Mouse (Mus musculus) gastrocnemius, postnatal 14 days (tissue): ENCODE measurements around the gene Gm42674. TPM values are rescaled to one million over a fixed set of nuclear protein-coding genes. Genes with fewer than 3 reads are reported as not detected.

ENCODE experiments used
- DNase-seq: peaks from one replicate; pipeline ENCODE4 v3.0.0; 2021; ENCODE audit warnings: mixed read lengths
- intact Hi-C: fragments of 180-260 bp; cut with DNase I; formaldehyde crosslinking; loops from one replicate; pipeline ENCODE4 v1.15.1; 2025; ENCODE audit warnings: low total_unique reads
- total RNA-seq, 2 experiments: library from RNA; stranded (reverse); gene quantifications; 2 replicates each; pipeline ENCODE4 v1.2.3; 2021

Gene Gm42674
- total RNA-seq, 2 experiments from 2014 or later: not detected

GRCm38 (mm10) chr3:90595556-90595955, 6.1 kb upstream of the Gm42674 start:
- intact Hi-C loops: no loop called here
- no peak for DNase-seq

GRCm38 (mm10) chr3:90596810-90597209, 4.9 kb upstream of the Gm42674 start:
- intact Hi-C loops: no loop called here
- no peak for DNase-seq

- DNase-seq: no peak
- intact Hi-C loops: no loop called here
Measured at GRCm38 (mm10) chr3:90597736-90598135, 4.0 kb upstream of the Gm42674 start.

- DNase-seq: no peak
- intact Hi-C loops: no loop called here
Measured at GRCm38 (mm10) chr3:90598212-90598611, 3.5 kb upstream of the Gm42674 start.

GRCm38 (mm10) chr3:90599401-90599800, 2.3 kb upstream of the Gm42674 start:
- intact Hi-C loops: no loop called here
- DNase-seq: no peak

DNA sequence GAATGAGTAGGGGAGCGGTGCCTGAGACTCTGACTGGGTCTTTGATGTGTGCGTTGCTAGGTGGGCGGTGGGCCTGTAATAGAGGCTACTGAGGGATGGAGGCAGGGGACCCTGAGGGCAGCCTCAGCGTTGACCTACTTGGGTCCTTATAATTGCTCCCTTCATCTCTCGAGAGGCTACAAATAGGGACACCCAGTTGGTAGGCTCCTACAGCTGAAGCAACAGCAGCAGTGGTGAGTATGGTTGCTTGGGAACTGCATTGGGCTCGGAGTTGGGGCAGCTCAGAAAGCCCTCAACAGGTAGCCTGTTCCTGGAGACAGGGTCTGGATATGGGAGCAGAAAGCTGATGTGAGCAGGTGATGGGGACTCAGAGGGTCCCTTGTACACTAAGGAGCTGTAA, 1.7 kb upstream of the Gm42674 start:
- intact Hi-C loops: no loop called here

GRCm38 (mm10) chr3:90600458-90601195, 1.1 kb upstream of the Gm42674 start:
- peak; percentile 62 for DNase-seq
- intact Hi-C loops: no loop called here

More for the DNA sequence above, 1.7 kb upstream of the Gm42674 start:
- DNase-seq: no peak

DNA sequence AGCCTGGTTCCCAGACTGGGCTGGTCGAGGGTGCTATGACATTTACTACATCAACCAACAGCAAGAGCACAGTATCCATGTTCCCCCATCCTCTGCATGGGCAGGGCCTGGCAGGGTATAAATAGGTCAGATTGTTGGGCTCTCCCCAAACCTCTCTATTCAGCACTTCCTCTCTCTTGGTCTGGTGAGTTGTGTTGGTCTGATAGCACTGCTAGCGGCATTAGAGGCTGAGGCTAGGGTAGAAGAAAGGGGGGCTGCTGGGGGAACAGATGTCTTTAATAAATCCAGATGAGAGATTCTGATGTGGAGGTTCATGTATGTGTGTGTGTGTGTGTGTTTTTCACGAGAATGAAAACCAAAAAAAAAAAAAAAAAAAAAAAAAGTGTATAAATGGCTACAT, 1.9 kb downstream of the Gm42674 start, which contains the start of gene S100a4:
S100a4 (plus strand) TSS at position 149 of the 400 bp plus-strand sequence.
- intact Hi-C loops: no loop called here
- no peak for DNase-seq

GRCm38 (mm10) chr3:90604416-90604815, 2.7 kb downstream of the Gm42674 start:
- intact Hi-C loops: no loop called here
- DNase-seq: peak; percentile 82

- intact Hi-C loops: no loop called here
- DNase-seq: no peak
Measured at GRCm38 (mm10) chr3:90605049-90605448, 3.3 kb downstream of the Gm42674 start.

DNA sequence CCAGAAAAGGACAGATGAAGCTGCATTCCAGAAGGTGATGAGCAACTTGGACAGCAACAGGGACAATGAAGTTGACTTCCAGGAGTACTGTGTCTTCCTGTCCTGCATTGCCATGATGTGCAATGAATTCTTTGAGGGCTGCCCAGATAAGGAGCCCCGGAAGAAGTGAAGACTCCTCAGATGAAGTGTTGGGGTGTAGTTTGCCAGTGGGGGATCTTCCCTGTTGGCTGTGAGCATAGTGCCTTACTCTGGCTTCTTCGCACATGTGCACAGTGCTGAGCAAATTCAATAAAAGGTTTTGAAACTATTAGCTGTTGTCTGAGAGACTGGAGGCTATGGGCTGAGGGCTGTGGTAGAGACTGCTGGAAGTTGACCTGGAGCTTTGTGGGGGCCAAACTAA, 4.0 kb downstream of the Gm42674 start:
- DNase-seq: no peak
- intact Hi-C loops: no loop called here

DNA sequence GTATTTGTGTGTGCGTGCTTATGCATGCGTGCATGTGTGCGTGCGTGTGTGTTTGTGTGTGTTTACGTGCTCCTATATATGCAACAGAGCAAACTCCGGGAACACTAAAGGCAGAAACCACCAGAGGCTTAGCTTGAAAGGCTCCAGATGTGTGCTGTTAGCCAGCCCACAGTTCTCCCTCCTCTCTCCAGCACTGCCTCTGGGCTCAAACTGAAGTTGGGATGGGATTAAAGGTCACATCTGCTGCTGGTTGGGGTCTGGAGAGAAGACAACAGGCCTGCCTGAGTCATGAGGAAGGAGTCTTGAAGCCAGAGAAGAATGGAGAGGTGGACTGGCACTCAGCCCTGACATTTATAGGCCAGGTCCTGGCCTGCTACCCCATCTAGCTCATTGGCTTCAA, 4.5 kb downstream of the Gm42674 start:
- DNase-seq: no peak
- intact Hi-C loops: no loop called here

DNA sequence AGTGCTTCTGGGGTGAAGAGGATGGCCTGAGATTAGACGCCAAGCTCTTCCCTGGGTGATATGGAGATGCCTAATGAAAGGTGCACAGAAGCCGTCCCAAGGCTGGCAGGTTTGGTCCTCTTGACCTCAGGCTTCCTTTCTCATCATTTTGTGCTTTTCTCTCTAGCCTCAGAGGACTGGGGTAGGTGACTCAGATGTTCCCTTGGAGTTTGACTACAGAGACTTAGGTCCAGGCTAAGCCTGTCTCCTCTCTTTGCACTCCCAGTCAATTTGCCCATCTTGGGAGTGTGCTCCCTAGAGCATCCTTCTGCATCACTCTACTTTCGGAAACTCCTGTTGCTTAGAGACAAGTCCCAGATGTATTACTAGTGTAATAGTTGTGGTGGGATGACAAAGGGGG, 5.7 kb downstream of the Gm42674 start:
- DNase-seq: no peak
- intact Hi-C loops: no loop called here

DNA sequence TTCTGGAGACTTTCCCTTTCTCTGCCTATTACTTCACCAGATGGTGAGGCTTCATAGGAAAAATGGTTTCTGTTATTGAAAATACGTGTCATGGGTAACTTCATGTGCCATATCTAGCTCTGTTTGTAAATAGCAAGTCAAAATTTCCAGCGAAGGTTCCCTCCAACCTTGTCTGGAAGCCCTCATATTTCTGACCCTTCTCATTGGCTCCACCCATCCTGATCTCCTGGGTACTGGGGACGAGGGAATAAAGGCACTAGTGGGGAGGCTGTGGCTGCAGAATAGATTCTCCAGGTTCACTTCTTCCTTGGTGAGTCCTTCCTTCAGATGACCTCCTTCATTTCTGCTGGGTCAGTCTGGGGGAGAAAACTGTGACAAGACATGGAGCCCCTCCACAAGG, 6.5 kb downstream of the Gm42674 start, which contains the start of gene S100a5:
S100a5 (plus strand) TSS at position 301 of the 400 bp plus-strand sequence.
- intact Hi-C loops: no loop called here
- DNase-seq: no peak

- intact Hi-C loops: no loop called here
- no peak for DNase-seq
Measured at GRCm38 (mm10) chr3:90609102-90609501, 7.4 kb downstream of the Gm42674 start.

DNA sequence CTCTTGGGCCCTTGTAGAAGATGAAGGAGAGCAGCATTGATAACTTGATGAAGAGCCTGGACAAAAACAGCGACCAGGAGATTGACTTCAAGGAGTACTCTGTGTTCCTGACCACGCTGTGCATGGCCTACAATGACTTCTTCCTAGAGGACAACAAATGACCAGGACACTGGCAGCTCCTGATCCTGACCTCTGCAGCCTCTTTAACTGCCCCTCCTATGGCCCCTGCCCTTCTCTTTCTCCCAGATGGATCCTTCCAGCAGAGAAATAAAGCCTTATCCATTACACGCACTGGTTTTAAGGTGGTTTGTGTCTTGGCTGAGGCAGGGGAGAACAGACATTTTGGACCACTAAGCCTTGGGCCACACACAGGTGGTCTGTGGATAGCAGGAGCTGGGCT, 9.8 kb downstream of the Gm42674 start:
- intact Hi-C loops: no loop called here
- no peak for DNase-seq

GRCm38 (mm10) chr3:90612061-90612460, 10.4 kb downstream of the Gm42674 start:
- no peak for DNase-seq
- intact Hi-C loops: no loop called here

GRCm38 (mm10) chr3:90612728-90613291, 11.1 kb downstream of the Gm42674 start, which contains the start of gene S100a6:
Gene S100a6 (plus strand): TSS chr3:90612882.
- DNase-seq: peak; percentile 83
- intact Hi-C loops: no loop called here

- intact Hi-C loops: no loop called here
- no peak for DNase-seq
Measured at GRCm38 (mm10) chr3:90613461-90614147, 11.9 kb downstream of the Gm42674 start.

GRCm38 (mm10) chr3:90614148-90614530, 12.4 kb downstream of the Gm42674 start:
- no peak for DNase-seq
- intact Hi-C loops: no loop called here
